Mouse (Mus musculus): ENCODE measurements around the gene Frmd4b.

- TF ChIP-seq CTCF (IDR thresholded peaks at IDR 0.05): no peak
- no peak for TF ChIP-seq EP300 (IDR thresholded peaks at IDR 0.05)
Observed at GRCm38 (mm10) chr6:97485886-97486386, 131.4 kb downstream of the Frmd4b start.

Measured in lung, postnatal 0 days (tissue).